Mouse (Mus musculus) lung, postnatal 25 days (tissue): ENCODE data around the gene Snap47.

Source experiments
- DNase-seq: peaks from one replicate; pipeline ENCODE4 v3.0.0; 2022; ENCODE audit warnings: low spot score

Gene Snap47

DNA sequence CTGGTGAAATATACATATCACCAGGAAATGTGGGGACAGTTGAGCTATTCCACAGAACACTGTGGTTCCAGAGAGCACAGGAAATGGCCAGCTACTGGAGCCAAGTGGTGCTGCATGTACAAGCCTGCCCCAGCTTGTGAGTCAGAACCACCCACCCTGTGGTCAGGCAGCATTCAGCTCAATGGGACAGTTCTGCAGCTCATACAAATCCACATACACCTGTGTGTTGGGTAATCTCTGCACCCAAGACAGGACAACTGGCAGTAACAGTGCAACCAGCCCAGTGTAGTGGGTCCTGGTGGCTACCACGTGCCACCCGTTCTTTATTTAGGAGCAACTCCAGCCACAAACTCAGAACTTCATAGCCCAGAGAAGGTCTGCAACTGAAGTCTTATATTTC, 29.0 kb downstream of the Snap47 start:
- DNase-seq = no peak

- DNase-seq = no peak
These were observed 29.6 kb downstream of the Snap47 start for GRCm38 (mm10) chr11:59421436-59421835.

DNA sequence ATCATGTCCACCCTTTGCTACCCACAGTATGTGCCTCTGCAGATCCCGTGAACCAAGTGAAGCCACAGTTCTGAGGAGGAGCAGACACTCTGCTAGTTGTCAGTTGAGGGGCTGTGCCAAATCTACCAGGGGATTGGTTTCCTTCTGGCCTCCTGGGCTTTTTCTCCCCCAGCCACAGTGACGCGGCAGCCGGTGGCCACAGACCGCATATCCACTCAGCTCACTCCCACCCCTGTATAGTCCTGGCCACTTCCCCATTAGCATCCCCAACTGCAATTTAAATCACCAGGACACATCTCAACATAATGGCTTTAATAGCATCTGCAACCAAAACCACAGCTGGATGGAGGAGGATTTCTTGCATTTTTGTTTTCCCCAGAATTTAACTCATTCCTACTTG, 32.3 kb downstream of the Snap47 start:
- DNase-seq = no peak

GRCm38 (mm10) chr11:59412999-59413863, 37.8 kb downstream of the Snap47 start:
- no peak for DNase-seq

DNA sequence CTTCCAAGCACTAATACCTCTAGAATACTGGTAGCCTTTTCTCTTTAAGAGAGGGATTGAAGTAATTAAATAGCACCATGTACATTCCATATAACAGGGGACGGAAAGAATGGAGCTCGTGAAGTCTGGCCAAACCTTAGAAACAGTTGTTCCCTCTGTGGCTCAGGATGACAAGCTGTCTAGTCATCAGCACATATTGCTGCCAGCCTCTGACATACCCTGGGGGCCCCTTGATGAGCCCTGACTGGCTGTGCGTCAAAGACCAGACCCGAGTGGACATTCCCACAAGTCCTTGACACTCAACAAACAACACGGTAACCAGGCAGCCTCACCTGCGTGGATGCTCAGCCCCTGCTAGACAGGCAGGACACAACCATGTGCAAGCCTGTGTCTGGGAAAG, 38.9 kb downstream of the Snap47 start:
- DNase-seq = no peak

DNA sequence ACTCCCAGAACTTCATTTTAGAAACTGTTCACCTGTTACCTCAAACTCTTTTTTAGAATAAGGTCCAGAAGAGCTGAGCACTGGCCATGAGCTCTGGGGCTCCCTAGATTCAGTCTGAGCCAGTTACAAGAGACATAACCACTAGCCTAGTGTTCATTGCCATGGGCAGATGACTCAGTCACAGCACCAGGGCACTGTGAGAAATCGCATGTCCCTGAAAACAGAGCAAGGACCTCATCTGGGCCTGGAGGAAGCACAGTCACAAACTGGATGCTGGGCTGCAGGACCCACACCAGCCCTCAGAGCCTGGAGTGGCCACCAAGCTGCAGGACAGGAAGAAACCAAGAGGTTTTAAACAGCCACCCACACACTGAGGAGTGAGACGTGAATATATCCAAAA, 40.1 kb downstream of the Snap47 start:
- DNase-seq = no peak

GRCm38 (mm10) chr11:59405761-59406160, 45.2 kb downstream of the Snap47 start:
- DNase-seq = no peak

DNA sequence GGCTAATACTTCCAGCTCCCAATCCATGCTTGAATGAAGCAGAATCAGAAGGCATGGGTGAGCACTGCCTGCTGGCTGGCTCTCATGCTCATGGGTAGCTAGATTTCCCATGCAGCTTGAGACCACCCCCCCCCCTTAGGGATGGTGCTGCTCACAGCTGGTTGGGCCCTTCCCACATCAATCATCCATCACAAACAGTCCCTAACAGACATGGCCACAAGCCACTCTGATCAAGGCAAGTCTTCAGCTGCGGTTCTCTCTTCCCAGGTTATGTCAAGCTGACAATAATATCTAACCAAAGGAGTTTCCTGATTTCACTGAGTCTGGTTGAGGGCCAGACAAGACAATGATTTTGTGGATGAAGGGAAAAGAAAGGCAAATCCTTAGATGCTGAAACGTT, 50.1 kb downstream of the Snap47 start:
- DNase-seq = no peak

DNA sequence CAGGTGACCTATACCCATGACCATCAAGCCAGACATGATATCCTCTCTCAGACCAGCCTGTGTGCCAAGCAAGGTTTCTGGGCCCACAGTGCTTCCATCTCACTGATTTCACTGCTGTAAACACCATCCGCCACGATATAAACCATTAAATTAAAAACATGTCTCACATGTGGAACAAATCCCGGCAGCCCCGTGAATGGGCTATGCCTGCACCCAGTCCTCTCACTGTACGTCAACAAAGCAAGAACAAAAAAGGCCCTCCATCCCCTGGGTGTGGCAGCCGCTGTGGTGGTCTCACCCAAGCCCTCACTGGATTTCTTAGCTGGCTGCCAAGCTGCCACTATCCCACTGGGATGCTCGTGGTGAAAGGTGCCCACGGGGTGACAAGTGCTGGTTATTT, 51.2 kb downstream of the Snap47 start:
- no peak for DNase-seq

- DNase-seq = no peak
These were observed 53.2 kb downstream of the Snap47 start for GRCm38 (mm10) chr11:59397536-59398371.

DNA sequence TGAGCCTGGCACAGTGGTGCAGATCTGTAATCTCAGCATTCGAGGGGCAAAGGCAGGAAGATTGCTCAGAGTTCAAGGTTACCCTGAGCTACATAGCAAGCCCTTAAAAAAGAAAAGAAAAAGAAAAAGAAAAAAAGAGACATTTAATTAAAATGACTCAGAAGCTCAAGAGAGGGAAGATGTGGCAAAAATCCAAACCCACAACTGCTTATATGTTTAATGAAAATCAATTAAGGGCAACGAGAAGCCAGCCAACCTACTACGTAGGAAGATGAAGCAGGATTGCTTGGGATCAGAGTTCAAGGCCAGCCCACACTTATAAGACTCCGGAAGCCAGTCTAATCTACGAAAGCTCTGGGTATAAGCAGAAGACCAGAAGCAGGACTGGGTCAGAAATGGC, 56.5 kb downstream of the Snap47 start:
- DNase-seq = no peak

DNA sequence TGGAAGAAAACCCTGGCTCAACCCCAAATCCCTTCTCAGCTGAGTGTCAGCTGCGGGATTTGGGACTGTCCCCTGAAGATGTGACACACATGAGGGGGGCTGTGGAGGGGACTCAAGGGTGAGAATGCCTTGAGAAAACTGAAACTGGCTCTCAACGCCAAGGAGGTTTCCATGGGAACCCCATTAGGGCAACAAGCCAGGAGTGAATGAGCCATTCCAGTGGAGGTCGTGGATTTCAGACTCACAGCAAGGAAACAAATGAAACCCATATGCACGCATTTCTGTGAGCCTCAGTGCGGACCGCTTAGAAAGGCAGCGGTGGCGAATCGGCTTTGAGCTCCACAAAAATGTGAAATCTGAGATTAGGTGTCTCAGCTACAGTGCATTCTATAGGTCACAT, 57.4 kb downstream of the Snap47 start:
- no peak for DNase-seq

GRCm38 (mm10) chr11:59392300-59392699, 58.7 kb downstream of the Snap47 start:
- no peak for DNase-seq

- DNase-seq = no peak
These were observed 60.5 kb downstream of the Snap47 start for GRCm38 (mm10) chr11:59390470-59390869.

GRCm38 (mm10) chr11:59389617-59390016, 61.4 kb downstream of the Snap47 start:
- no peak for DNase-seq

- DNase-seq = no peak
These were observed 62.2 kb downstream of the Snap47 start for GRCm38 (mm10) chr11:59388806-59389205.

- DNase-seq = no peak
These were observed 63.5 kb downstream of the Snap47 start for GRCm38 (mm10) chr11:59387471-59387870.

DNA sequence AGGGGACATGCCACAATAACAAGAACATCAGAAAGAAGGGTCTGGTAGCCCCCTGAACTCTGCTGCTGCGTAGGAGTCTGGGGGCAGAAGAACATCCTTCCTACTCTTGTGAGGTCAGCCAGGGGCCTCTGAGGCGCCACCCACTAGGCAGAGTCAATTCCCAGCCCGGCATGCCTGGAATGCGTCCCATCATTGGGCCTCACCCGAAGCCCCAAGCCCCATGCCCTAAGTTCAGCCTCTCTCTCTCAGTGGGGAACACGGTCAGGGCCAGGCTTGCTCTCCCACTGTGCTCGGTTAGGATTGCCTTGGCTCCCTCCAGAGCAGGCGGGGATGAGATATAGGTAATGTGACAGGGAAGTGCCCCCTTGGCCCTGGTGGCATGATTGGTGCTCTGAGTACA, 65.9 kb downstream of the Snap47 start:
- no peak for DNase-seq

GRCm38 (mm10) chr11:59384441-59384959, 66.5 kb downstream of the Snap47 start:
- peak; percentile 16 for DNase-seq

GRCm38 (mm10) chr11:59379547-59379946, 71.4 kb downstream of the Snap47 start:
- no peak for DNase-seq

DNA sequence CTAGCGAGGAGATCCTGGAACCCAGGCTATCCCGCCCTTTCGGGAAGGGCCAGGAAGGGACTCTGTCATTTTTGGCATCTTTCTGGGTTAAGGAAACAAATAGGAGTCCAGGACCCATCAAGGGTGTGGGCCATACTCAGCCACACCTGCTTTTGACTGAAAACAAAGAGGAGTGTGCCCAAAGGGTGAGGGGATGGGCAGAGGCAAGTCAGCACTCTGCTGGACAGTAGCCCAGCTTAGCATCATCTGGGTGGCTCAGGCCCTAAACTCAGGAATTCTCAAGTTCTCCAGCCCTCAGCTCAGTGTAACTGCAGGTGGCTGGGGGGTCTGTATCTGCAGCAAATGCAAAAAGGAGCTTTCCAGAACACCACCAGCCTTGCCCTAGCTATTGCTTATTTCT, 73.0 kb downstream of the Snap47 start:
- DNase-seq = no peak

DNA sequence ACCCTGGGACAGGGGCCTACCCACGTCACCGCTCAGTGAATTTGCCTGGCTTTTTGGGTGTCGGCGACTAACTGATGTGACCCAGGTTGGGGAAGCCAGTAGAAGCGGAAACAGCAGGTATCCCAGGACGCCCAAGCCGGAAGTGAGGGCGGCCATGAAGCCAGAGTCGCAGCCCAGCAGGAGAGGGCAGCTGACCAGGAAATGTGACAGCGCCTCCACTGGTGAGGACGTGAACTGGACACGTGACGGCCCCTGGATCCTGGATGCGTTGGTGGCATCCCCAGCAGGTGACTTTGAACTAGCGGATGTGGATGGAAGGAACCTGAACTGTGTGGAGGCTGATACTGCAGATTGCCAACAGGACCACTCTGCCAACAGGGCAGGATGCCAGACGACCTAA, 75.5 kb downstream of the Snap47 start, which contains the start of gene Prss38:
TSS of gene Prss38 (minus strand) at position 183 of the 400 bp plus-strand sequence.
- no peak for DNase-seq

DNA sequence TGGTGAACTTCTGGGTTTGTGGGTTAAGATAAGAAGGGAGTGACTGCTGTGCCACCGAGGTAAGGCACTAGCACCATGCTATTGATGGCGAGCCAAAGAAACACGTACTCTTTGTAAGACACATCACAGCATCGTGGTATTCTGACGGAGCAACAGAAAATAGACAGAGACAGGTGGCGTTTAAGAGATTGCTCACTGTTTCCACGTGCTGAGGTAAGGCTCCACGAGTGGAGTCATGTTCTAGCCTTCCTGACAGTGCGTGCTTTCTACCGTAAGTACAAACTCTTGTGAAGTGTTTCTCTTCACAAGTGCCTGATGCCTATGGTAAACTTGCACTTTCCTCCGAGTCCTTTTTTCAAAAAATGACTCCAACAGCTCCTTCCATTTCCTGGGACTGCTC, 81.1 kb downstream of the Snap47 start:
- no peak for DNase-seq
